Mouse (Mus musculus) hematopoietic multipotent progenitor cell, adult 10-12 weeks (in vitro differentiated cells): ENCODE results near the gene Olfr686. TPM values are rescaled to one million over a fixed set of nuclear protein-coding genes. Genes with fewer than 3 reads are reported as not detected.

ENCODE experiments used
- polyA plus RNA-seq: library from polyadenylated mRNA; stranded (reverse); fragments of >175 nt; gene quantifications from 2 replicates; pipeline ENCODE4 v1.2.3, GENCODE M21; 2012; ENCODE audit warnings: low replicate concordance

The Olfr686 gene
- polyA plus RNA-seq: not detected in 2 replicates

GRCm38 (mm10) chr7:105207385-105207784, at the start of gene Olfr686:
Gene Olfr686, minus strand, starts transcription at chr7:105207485.

DNA sequence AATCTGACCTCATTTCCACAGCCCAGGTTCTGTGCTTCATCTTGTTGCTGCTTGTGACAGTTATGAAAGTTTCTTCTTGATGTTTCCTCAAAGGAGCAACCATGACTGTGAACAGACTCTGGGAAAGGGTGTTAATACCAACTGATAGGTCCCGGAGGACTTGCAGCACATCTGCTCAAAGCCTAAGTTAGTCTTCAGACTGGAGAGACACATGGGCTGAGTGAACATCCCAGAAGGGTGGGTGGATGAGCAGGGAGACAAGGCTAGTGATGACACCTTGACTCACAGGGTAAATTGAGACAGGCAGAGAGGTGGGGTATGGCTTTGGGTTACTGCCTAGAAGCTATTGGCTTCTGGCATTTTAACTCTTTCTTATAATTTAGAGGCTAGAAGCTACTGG, 21.4 kb downstream of the Olfr686 start, which contains the start of gene Olfr685:
TSS of gene Olfr685 (minus strand) at position 101 of the 400 bp plus-strand sequence.

GRCm38 (mm10) chr7:105163553-105163952, 43.7 kb downstream of the Olfr686 start, which contains the start of gene Olfr684:
Gene Olfr684, minus strand, starts transcription at chr7:105163653.

Other genes with a start within 250 kb of the Olfr686 start
- not detected in 2 replicates for gene Olfr670, start 244.9 kb downstream of the Olfr686 start, polyA plus RNA-seq
- not detected in 2 replicates for gene Olfr671, start 228.4 kb downstream of the Olfr686 start, polyA plus RNA-seq
- not detected in 2 replicates for gene Olfr672, start 205.5 kb downstream of the Olfr686 start, polyA plus RNA-seq
- not detected in 2 replicates for gene Olfr675, start 179.0 kb downstream of the Olfr686 start, polyA plus RNA-seq
- not detected in 2 replicates for gene Olfr676, start 174.8 kb downstream of the Olfr686 start, polyA plus RNA-seq
- 0.07 TPM in 1 of 2 replicates, not detected in the other for gene Olfr677, start 156.1 kb downstream of the Olfr686 start, polyA plus RNA-seq
- not detected in 2 replicates for gene Olfr678, start 143.0 kb downstream of the Olfr686 start, polyA plus RNA-seq
- 0.02 TPM in 1 of 2 replicates, not detected in the other for gene Olfr679, start 126.3 kb downstream of the Olfr686 start, polyA plus RNA-seq
- not detected in 2 replicates for gene Olfr680-ps1, start 114.7 kb downstream of the Olfr686 start, polyA plus RNA-seq
- gene Olfr681, start 90.6 kb downstream of the Olfr686 start, polyA plus RNA-seq: not detected in 2 replicates
- gene Olfr683, start 60.5 kb downstream of the Olfr686 start, polyA plus RNA-seq: not detected in 2 replicates
- not detected in 2 replicates for gene Olfr684, start 43.8 kb downstream of the Olfr686 start, polyA plus RNA-seq
- 0.21 TPM in 1 of 2 replicates, not detected in the other for gene Olfr685, start 21.5 kb downstream of the Olfr686 start, polyA plus RNA-seq
- gene Olfr688, start 80.6 kb upstream of the Olfr686 start, polyA plus RNA-seq: not detected in 2 replicates
- not detected in 2 replicates for gene Olfr689, start 103.7 kb upstream of the Olfr686 start, polyA plus RNA-seq
- not detected in 2 replicates for gene Olfr690, start 126.6 kb upstream of the Olfr686 start, polyA plus RNA-seq
- not detected in 2 replicates for gene Olfr691, start 134.8 kb upstream of the Olfr686 start, polyA plus RNA-seq
- not detected in 2 replicates for gene Olfr692, start 160.7 kb upstream of the Olfr686 start, polyA plus RNA-seq
- not detected in 2 replicates for gene Gm5901, start 167.6 kb upstream of the Olfr686 start, polyA plus RNA-seq
- 57.7 and 80.4 TPM in 2 replicates for gene Fam160a2, start 192.6 kb upstream of the Olfr686 start, polyA plus RNA-seq
- not detected in 2 replicates for gene Cnga4, start 197.1 kb upstream of the Olfr686 start, polyA plus RNA-seq
- not detected in 2 replicates for gene Cckbr, start 218.2 kb upstream of the Olfr686 start, polyA plus RNA-seq